9 mouse cellular contexts compared by ENCODE assay signal in the genomic region with DNA sequence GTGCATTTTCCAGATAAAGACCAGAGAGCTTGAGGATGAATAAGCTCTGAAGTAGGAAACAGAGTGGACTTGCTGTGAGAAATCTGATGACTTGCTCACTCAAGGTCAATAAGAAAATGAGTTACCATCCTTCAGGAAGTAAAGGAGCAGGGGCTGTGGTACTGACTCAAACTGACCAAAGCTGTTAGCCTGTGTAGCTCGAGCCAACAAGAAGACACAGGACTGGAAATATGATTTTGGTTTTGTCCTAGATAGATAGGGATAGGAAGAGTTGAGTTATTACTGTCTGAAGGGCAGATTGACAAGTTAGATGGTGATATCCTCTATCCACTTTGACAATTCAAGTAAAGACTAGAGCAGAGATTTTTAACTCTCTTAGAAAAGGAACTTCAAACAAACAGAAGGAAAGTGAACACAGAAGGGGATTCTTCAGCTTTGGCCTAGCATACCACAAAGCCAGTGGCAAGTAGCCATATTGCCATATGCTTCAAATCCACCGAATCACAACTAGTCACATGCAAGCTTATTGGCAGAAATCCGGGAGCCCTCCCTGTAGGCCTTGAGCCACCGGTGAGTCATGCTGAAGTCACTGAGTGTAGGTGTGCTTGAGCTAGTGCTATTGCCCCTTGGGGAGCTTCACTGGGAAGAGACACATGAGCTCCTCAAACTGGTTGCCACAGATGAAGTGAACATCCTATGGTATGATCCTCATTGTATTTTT.
DNase-seq lines count a peak whose midpoint lies in the region; ATAC-seq lines count a peak whose summit lies in the region.
"Had no signal": no experiment of that assay in that cellular context is flagged by ENCODE, and none has a peak within 500 bp of the region (broad histone marks: within the 10 kb centered on the region; RNA-seq: fewer than 3 reads in every experiment).

No protein-coding gene starts in this region.

- DNase-seq in kidney, postnatal 10 days: peak; percentile 17
- DNase-seq in kidney, postnatal 36 days: no peak
- peak; percentile 42 for DNase-seq in adipocyte (ENCODE audit: low spot score)
- DNase-seq in gonadal fat pad, adult 2 months (ENCODE audit: low read depth): peak; percentile 41
- DNase-seq in retina, embryonic 14.5 days (ENCODE audit: low spot score): no peak
- DNase-seq: kidney, adult 18-20 months had no signal

- ATAC-seq in cerebellum, adult (ENCODE audit: insufficient number of reproducible peaks, low FRiP score, low TSS enrichment): peak; percentile 58
- no peak for ATAC-seq in erythroblast, adult 5-6 weeks (replicated peaks; ENCODE audit: low FRiP score, poor library complexity, severe bottlenecking)
- ATAC-seq: Patski had no signal

Comparison
In these comparisons a context has a peak if more than half of its experiments do, and no peak if none do; other contexts are left out.
1. DNase-seq: peak in kidney, postnatal 10 days (single experiment), adipocyte (single experiment) and gonadal fat pad, adult 2 months (single experiment); none in kidney, postnatal 36 days (0 of 2) and retina, embryonic 14.5 days (single experiment).